Mouse (Mus musculus) embryonic facial prominence, embryonic 15.5 days (tissue): ENCODE data around the gene Mtch1. TPM values are rescaled to one million over a fixed set of nuclear protein-coding genes. Genes with fewer than 3 reads are reported as not detected.

Experiments used
- ATAC-seq: fragments of 200-750 bp; cut with Nextera tagmentation; 2 replicates; pipeline ENCODE4 v1.8.0; 2017; ENCODE audit warnings: low read depth, moderate TSS enrichment; ENCODE audit not compliant: insufficient number of reproducible peaks, low FRiP score, low TSS enrichment
- H3K27ac ChIP-seq: fragments of 300-500 bp; sonication (generic); replicated peaks from 2 replicates; pipeline ENCODE4 v1.5.1; 2015; ENCODE audit warnings: mild to moderate bottlenecking, inconsistent platforms
- H3K27me3 ChIP-seq: fragments of 300-500 bp; sonication (generic); 2 replicates; pipeline ENCODE4 v1.6.1; 2015; ENCODE audit warnings: inconsistent platforms
- H3K36me3 ChIP-seq: fragments of 300-500 bp; sonication (generic); 2 replicates; pipeline ENCODE4 v1.6.1; 2015; ENCODE audit warnings: mild to moderate bottlenecking, inconsistent platforms
- H3K4me1 ChIP-seq: fragments of 300-500 bp; sonication (generic); 2 replicates; pipeline ENCODE4 v1.6.1; 2015; ENCODE audit warnings: inconsistent platforms
- H3K4me2 ChIP-seq: fragments of 300-500 bp; sonication (generic); replicated peaks from 2 replicates; pipeline ENCODE4 v1.6.1; 2015; ENCODE audit warnings: mild to moderate bottlenecking, inconsistent platforms
- H3K4me3 ChIP-seq: fragments of 300-500 bp; sonication (generic); replicated peaks from 2 replicates; pipeline ENCODE4 v1.5.1; 2015; ENCODE audit warnings: mild to moderate bottlenecking, inconsistent platforms
- H3K9ac ChIP-seq: fragments of 300-500 bp; sonication (generic); 2 replicates; pipeline ENCODE4 v1.6.1; 2015; ENCODE audit warnings: inconsistent platforms
- H3K9me3 ChIP-seq: fragments of 300-500 bp; sonication (generic); replicated peaks from 2 replicates; pipeline ENCODE4 v1.6.1; 2016; ENCODE audit warnings: inconsistent platforms
- WGBS: fragments of 180-500 bp; shearing (Covaris S2); methylation state at CpG from one replicate; pipeline ENCODE4 v1.1.7; 2015; 5-methylcytosine and 5-hydroxymethylcytosine counted together
- polyA plus RNA-seq: library from polyadenylated mRNA; unstranded; fragments of >200 nt; fragmentation: Nextera tagmentation; extraction: Ambion mirVana; gene quantifications from 2 replicates; pipeline ENCODE4 v1.2.1, GENCODE M21; 2015

Gene Mtch1
- polyA plus RNA-seq, 1 experiment from 2014 or later = 337 TPM

DNA sequence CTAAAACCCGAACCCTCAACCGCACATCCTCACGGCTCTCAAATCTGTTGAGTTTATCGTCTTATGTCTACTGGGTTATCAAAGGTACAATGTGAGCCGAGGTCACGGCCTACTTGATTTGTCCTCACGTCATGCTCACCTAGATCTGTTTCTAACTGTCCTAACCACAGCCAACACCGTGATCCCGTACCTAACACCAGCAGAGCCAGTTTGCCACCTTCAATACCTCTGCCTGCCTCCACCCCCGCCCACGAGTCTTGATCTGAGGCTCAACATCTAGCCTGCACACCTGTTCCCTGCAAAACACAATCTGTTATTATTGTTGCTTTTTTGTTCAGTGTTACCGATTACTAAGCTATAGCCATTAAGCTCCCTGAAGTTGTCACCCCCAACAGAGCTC is 2.5 kb downstream of the Mtch1 start:
- ATAC-seq = no peak
- Histone ChIP-seq H3K4me3 (no peak overlapping the region), H3K9ac (no peak overlapping the region), H3K27me3 (no peaks in the 10 kb centered on the region), H3K4me2 (no peak overlapping the region), H3K4me1 (peaks cover 59% of the 10 kb centered on the region), H3K27ac (no peak overlapping the region), H3K36me3 (peaks cover 17% of the 10 kb centered on the region), H3K9me3 (no peaks in the 10 kb centered on the region)
- 87% methylated on average over 12 of the region's 12 CpGs for WGBS

DNA sequence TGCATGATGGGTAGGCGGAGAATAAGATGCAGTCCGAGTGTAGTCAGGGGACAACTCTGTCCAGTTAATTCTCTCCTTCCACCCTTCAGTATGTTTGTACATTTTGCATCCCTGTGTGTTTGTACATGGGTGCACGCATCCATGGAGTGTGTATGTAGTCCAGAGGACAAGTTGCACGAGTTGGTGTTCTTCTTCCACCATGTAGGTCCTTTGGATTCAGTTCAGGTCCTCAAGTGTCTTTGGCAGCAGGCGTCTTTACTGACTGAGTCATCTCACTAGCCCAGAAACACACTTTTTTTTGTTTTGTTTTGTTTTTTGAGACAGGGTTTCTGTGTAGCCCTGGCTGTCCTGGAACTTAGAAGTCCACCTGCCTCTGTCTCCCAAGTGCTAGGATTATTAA is 4.5 kb downstream of the Mtch1 start:
- H3K27me3 ChIP-seq = no peaks in the 10 kb centered on the region
- H3K27ac ChIP-seq = no peak overlapping the region
- no peak overlapping the region for H3K4me3 ChIP-seq
- WGBS = 84% methylated on average over 5 of the region's 5 CpGs
- H3K9me3 ChIP-seq = no peaks in the 10 kb centered on the region
- ATAC-seq = no peak
- peaks cover 37% of the 10 kb centered on the region for H3K36me3 ChIP-seq
- H3K9ac ChIP-seq = no peak overlapping the region
- no peak overlapping the region for H3K4me2 ChIP-seq
- H3K4me1 ChIP-seq = peaks cover 68% of the 10 kb centered on the region

DNA sequence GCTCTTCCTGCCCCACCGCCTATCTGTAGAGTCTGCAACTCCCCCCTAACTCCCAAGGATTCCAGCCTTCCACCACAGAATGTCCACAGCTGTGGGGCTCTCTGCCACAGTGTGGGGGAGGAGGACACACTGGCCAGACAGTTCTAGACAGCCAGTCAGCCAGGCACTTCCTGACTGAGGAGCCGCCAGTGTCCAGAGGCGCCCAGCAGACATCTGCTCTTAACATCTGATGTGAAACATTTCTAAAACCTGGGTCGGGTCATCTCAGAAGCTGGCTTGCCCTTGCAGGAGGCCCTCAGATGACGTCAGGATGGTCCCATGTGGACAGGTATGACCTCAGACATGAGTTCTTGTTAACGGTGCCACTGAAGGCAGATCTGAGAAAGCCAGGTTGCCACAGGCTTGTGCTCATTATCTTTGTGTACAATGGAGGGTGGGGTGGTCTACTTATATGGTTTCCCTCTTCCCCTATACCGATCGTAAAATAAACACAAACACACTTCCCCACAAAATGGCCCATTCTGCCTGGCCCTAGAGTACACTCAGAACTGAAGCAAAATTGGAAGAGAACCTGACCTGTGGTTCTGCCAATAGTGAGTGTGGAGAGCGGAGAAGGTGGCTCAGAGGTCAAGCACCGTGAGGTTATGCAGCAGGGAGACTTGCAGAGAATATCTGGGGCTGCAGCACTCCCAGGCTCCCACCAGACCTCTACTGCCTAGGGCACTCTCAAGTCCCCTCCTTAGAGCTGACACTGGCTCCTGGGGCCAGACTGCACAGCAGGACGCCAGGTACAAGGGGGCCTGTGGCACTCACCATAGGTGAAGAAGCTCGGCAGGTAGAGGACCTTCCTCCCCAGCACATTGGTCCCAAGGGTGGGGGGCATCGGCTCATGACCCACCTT is 5.5 kb downstream of the Mtch1 start:
- Histone ChIP-seq H3K4me3 (no peak overlapping the region), H3K4me1 (peaks cover 64% of the 10 kb centered on the region), H3K9me3 (no peaks in the 10 kb centered on the region), H3K27ac (peak overlapping the region; percentile 92), H3K27me3 (no peaks in the 10 kb centered on the region), H3K36me3 (peaks cover 47% of the 10 kb centered on the region), H3K9ac (no peak overlapping the region), H3K4me2 (peak overlapping the region; percentile 22; the same call in 1 of the 2 replicates)
- peak; percentile 56 for ATAC-seq
- WGBS = 42% methylated on average over 13 of the region's 13 CpGs

DNA sequence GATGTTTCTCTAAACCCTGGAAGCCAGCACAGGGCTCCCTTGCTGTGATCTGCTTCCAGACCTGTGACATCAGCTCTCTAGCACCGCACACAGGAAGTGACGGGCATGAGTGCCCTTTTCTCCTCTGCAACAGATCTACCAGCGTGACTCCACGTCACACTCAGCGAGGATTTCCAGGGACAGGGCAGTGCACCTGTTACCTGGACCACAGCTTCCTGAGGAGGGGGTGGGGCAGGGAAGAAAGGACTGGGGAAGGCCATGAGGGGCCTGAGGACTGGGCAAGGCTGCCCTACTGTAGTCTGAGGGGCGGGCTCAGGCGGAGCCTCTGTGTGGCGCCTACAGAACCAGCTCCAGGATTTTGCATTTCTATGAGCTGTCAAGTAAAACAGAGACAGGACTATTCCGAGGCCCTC is 6.1 kb downstream of the Mtch1 start:
- peak overlapping the region; percentile 22 for H3K4me2 ChIP-seq
- H3K27ac ChIP-seq = peak overlapping the region; percentile 92
- no peak overlapping the region for H3K9ac ChIP-seq
- peaks cover 53% of the 10 kb centered on the region for H3K36me3 ChIP-seq
- peaks cover 62% of the 10 kb centered on the region for H3K4me1 ChIP-seq
- H3K4me3 ChIP-seq = no peak overlapping the region; the same call in 1 of the 2 replicates
- no peaks in the 10 kb centered on the region for H3K9me3 ChIP-seq
- WGBS = 12% methylated on average over 9 of the region's 9 CpGs
- peak; percentile 20 for ATAC-seq
- no peaks in the 10 kb centered on the region for H3K27me3 ChIP-seq

DNA sequence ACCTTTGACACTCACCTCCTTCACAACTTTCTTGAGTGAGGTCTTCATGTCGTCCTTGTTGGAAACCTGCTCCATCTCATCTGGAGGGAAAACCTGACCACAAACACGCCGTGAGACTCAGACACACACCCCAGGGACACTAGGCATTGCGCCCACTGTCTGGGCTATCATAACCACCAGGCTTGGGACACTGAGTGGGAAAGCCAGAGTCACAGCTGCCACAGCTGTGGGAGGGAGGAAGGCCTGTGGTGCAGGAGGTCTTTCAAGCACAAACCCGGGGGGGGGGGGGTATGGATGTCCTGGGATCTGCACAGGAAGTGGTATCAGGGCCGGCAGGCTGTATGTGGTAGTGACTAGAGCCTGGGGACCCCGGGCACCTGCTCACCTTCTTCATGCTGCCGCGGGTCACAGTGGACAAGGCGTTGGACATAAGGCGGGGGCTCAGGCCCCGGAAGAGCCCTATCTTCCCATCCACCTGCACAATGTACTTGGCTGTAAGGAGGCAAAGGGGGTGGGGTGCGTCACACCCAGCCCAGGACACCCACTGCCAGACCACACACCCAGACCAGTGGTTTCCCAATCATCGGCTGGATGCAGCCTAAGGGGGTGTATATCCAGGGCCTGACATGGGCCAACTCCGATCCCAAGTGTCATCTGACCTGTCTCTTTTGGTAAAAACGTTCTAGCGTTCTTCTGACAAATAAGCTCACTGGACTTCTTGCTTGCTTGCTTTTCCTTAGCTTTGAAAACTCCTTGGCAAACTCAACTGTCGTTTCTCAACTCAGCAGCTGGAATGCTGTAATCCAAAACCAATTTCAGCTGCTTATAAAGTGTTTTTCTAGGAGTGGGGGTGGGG is 7.1 kb downstream of the Mtch1 start:
- no peak for ATAC-seq
- peaks cover 52% of the 10 kb centered on the region for H3K4me1 ChIP-seq
- H3K27ac ChIP-seq = peak overlapping the region; percentile 92
- WGBS = 60% methylated on average over 18 of the region's 18 CpGs
- peaks cover 63% of the 10 kb centered on the region for H3K36me3 ChIP-seq
- no peak overlapping the region for H3K4me3 ChIP-seq
- no peak overlapping the region for H3K9ac ChIP-seq
- H3K9me3 ChIP-seq = no peaks in the 10 kb centered on the region
- H3K27me3 ChIP-seq = no peaks in the 10 kb centered on the region
- peak overlapping the region; percentile 22; the same call in 1 of the 2 replicates for H3K4me2 ChIP-seq

DNA sequence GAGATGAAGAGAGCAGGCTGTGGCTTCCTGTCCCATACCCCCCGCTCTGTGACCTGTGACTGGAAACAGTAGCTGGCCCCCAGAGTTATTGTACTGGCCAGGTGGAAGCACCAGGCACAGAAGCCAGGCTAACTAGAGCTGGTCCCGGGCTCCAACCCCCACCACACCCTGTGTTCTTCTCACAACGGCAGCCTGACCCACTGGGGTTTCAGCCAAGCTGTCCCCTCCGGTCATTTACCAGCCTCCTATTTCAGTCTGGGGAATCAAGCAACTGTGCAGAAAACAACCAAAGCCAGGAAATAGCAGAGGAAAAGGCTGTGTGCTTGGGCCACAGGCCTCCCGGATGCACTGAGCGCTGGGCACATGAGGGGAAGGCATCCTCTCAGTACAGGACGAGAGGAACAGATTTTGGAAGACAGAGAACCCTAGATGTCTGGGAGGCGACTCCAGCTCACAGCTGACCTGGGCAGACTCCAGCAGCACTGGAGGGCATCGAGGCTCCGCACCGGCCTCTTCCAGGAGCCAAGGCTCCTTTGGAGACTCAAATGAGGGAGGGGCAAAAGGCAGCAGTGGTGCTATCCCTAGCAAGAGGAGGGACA is 8.5 kb downstream of the Mtch1 start:
- H3K4me1 ChIP-seq = peaks cover 46% of the 10 kb centered on the region
- H3K27ac ChIP-seq = no peak overlapping the region; the same call in 1 of the 2 replicates
- no peak overlapping the region for H3K4me2 ChIP-seq
- no peak overlapping the region for H3K4me3 ChIP-seq
- ATAC-seq = no peak
- no peak overlapping the region for H3K9ac ChIP-seq
- no peaks in the 10 kb centered on the region for H3K27me3 ChIP-seq
- 79% methylated on average over 11 of the region's 11 CpGs for WGBS
- peaks cover 69% of the 10 kb centered on the region for H3K36me3 ChIP-seq
- no peaks in the 10 kb centered on the region for H3K9me3 ChIP-seq

DNA sequence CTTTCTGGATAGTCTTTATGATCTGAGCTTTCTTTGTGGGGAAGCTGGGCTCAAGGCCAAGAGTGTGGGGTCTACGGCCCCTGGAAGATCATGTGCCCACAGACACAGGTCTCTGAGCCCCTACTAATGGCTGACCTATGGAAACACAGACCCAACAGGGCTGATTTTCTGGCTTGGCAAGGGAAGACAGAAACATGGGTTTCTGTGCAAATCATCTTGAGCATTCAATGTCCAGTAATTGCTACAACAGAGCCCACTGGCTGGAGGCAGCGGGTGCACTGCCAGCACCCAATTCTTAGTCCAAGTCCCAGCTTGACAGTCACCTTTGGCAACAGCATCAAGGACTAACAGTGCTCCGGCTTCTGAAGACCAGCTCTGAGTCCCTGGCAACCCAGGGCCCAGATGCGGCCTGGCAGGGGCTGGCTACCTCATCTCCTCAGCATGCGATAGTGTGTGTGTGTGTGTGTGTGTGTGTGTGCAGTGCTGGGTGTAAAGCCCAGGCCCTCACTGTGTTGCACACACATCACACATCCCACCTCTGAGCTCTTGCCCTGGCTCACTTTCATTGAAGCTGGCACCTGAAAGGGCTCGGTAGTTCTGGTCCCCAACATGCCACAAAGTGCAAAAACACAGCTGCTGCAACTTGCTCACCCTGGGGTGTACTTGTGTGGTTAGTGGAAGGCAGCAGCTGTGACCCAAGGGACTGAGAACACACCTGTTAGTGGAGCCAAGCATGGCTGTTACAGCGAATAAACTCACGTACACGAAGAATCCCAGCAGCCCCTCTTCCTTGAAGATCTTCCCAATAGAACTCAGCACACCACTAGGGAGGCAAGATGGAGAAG is 9.5 kb downstream of the Mtch1 start:
- WGBS = 86% methylated on average over 9 of the region's 9 CpGs
- Histone ChIP-seq H3K9me3 (no peaks in the 10 kb centered on the region), H3K4me1 (peaks cover 40% of the 10 kb centered on the region), H3K4me2 (no peak overlapping the region), H3K27ac (no peak overlapping the region; the same call in 1 of the 2 replicates), H3K4me3 (no peak overlapping the region), H3K27me3 (no peaks in the 10 kb centered on the region), H3K36me3 (peaks cover 75% of the 10 kb centered on the region), H3K9ac (no peak overlapping the region)
- ATAC-seq = no peak

DNA sequence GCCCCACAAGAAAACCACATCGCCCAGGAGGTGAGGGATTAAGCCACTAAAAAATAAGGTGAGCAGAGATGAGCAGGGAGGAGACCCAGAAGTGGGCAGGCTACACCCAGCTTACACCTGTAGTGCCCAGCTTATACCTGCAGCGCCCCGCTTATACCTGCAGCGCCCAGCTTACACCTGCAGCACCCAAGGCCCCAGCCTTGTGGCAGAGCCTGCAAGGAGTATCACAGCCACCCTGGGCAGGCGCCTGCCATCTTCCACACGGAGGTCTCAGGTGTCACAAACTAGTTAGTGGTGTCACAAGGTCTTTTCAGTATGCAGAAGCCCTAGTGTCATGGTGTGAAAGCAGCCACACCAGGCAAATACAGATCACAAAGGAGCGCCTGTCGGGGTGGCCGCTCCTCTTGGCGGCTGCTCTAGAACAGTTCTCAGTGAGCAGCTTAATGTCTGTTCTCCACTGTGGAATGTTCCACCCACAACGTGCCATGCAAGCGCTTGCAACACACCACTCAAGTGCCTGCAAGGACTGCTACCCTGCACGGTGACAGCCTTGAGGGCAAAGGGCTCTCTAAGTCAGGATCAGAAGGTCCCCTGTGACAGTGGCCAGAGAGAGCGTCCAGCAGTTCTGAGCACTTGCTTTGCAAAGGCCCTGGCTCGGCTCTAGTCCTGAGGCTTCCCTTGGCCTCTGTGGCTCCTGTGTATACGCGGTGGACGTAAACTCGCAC is 11.3 kb downstream of the Mtch1 start:
- H3K36me3 ChIP-seq = peaks cover 86% of the 10 kb centered on the region
- no peak overlapping the region for H3K27ac ChIP-seq
- no peaks in the 10 kb centered on the region for H3K9me3 ChIP-seq
- H3K4me2 ChIP-seq = no peak overlapping the region
- WGBS = 91% methylated on average over 19 of the region's 19 CpGs
- no peak overlapping the region for H3K4me3 ChIP-seq
- H3K9ac ChIP-seq = no peak overlapping the region
- peaks cover 22% of the 10 kb centered on the region for H3K4me1 ChIP-seq
- no peaks in the 10 kb centered on the region for H3K27me3 ChIP-seq
- ATAC-seq = no peak

DNA sequence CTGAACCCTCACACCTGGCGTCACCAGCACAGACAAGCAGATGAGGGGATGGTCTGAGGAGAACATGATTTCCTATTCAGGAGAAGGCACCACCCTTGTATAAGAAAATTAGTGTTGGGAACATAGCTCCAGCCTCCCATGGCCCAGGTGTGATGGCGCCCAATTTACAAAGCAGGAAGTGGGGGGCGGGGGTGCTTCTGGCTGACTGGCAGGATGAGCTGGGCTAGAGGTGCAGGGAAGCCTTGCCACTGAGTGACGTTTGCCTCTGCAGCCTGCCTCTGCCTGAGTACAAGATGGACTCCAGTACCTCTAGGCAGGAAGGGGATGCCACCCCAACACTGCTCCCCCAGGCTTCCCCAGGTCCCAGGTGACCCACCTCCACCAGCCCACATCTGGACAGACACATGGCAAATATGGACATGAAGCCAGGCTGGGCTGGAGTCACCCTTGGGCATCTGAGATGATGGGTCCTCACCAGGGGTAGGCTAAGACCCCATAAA is 15.5 kb downstream of the Mtch1 start:
- WGBS = 79% methylated on average over 4 of the region's 4 CpGs
- no peak for ATAC-seq
- Histone ChIP-seq H3K27me3 (peaks cover 4% of the 10 kb centered on the region; the same call in 1 of the 2 replicates), H3K9ac (no peak overlapping the region), H3K27ac (no peak overlapping the region), H3K4me2 (no peak overlapping the region), H3K4me3 (no peak overlapping the region), H3K9me3 (no peaks in the 10 kb centered on the region), H3K36me3 (peaks cover 64% of the 10 kb centered on the region), H3K4me1 (no peaks in the 10 kb centered on the region)
